Comparison of ENCODE assay signal across 8 mouse cellular contexts in genomic region chr11:60878675-60879294, GRCm38 (mm10). TPM values are rescaled to one million over a fixed set of nuclear protein-coding genes. Genes with fewer than 3 reads are reported as not detected.
DNase-seq lines count a peak whose midpoint lies in the region; ATAC-seq and TF ChIP-seq lines count a peak whose summit lies in the region.

Gene Tmem11 (minus strand): TSS chr11:60879272.

- peak within 1 kb of the TSS; percentile 73 for H3K4me2 ChIP-seq in forebrain, embryonic 12.5 days
- peak within 1 kb of the TSS; percentile 77 for H3K4me2 ChIP-seq in heart, postnatal 0 days (ENCODE audit: low read depth, low read length)
- H3K4me2 ChIP-seq in liver, embryonic 16.5 days (ENCODE audit: low read depth, low read length), result peak within 1 kb of the TSS; percentile 88
- H3K4me2 ChIP-seq in neural tube, embryonic 13.5 days, result peak within 1 kb of the TSS; percentile 83

- peak; percentile 89 for TF ChIP-seq POLR2A in testis, adult 2 months (IDR thresholded peaks at IDR 0.05; ENCODE audit: control insufficient read depth, low read depth, low read length)

- H3K36me3 ChIP-seq in E14TG2a.4 (ENCODE audit: insufficient read depth, low read length), result peaks cover 47% of the 10 kb centered on the region
- peaks cover 14% of the 10 kb centered on the region; the same call in 1 of the 2 replicates for H3K36me3 ChIP-seq in forebrain, embryonic 12.5 days (replicated peaks)
- H3K36me3 ChIP-seq in heart, postnatal 0 days (replicated peaks; ENCODE audit: control insufficient read depth, insufficient read depth, low read length), result no peaks in the 10 kb centered on the region
- no peaks in the 10 kb centered on the region for H3K36me3 ChIP-seq in liver, embryonic 16.5 days (ENCODE audit: control insufficient read depth, insufficient read depth)
- no peaks in the 10 kb centered on the region for H3K36me3 ChIP-seq in neural tube, embryonic 13.5 days
- H3K36me3 ChIP-seq in testis, adult 2 months (ENCODE audit: control insufficient read depth, insufficient read depth, low read length), result peaks cover 1% of the 10 kb centered on the region; the same call in 1 of the 2 replicates

- WGBS in forebrain, embryonic 12.5 days, result under 1% methylated on average over 62 of the region's 62 CpGs
- WGBS in heart, postnatal 0 days, result 2% methylated on average over 45 of the region's 62 CpGs
- under 1% methylated on average over 62 of the region's 62 CpGs for WGBS in liver, embryonic 16.5 days (ENCODE audit: insufficient replicate concordance)
- WGBS in neural tube, embryonic 13.5 days, result under 1% methylated on average over 62 of the region's 62 CpGs

- H3K9ac ChIP-seq in forebrain, embryonic 12.5 days, result peak within 1 kb of the TSS; percentile 90
- peak within 1 kb of the TSS; percentile 95 for H3K9ac ChIP-seq in heart, postnatal 0 days (replicated peaks; ENCODE audit: low read depth, low read length)
- H3K9ac ChIP-seq in liver, embryonic 16.5 days (ENCODE audit: low read depth, low read length), result peak within 1 kb of the TSS; percentile 92
- peak within 1 kb of the TSS; percentile 90 for H3K9ac ChIP-seq in neural tube, embryonic 13.5 days

- peak; percentile 99 for ATAC-seq in forebrain, embryonic 12.5 days (ENCODE audit: low FRiP score)
- ATAC-seq in heart, postnatal 0 days (ENCODE audit: insufficient read depth, low read depth), result peak; percentile 97
- ATAC-seq in liver, embryonic 16.5 days (ENCODE audit: low read depth), result peak; percentile 99
- ATAC-seq in neural tube, embryonic 13.5 days (ENCODE audit: low read depth), result peak; percentile 100

- H3K27ac ChIP-seq in forebrain, embryonic 12.5 days, result peak within 1 kb of the TSS; percentile 95
- peak within 1 kb of the TSS; percentile 98 for H3K27ac ChIP-seq in heart, postnatal 0 days (ENCODE audit: low read depth)
- peak within 1 kb of the TSS; percentile 90 for H3K27ac ChIP-seq in liver, embryonic 16.5 days (ENCODE audit: low read length)
- H3K27ac ChIP-seq in neural tube, embryonic 13.5 days (replicated peaks), result peak within 1 kb of the TSS; percentile 92
- peak within 1 kb of the TSS; percentile 95 for H3K27ac ChIP-seq in testis, adult 2 months (ENCODE audit: control insufficient read depth, insufficient read depth, low read depth, low read length)

- no peak for TF ChIP-seq CTCF in E14TG2a.4 (conservative IDR thresholded peaks at IDR 0.05; ENCODE audit: low read length)
- no peak for TF ChIP-seq CTCF in heart, postnatal 0 days (IDR thresholded peaks at IDR 0.05; ENCODE audit: low read depth)
- no peak for TF ChIP-seq CTCF in testis, adult 2 months (IDR thresholded peaks at IDR 0.05; ENCODE audit: control insufficient read depth, insufficient read depth, insufficient replicate concordance, low read depth, low read length)

- DNase-seq in c-Kit-positive CD71-positive TER-119-positive erythroid progenitor cells, embryonic 14.5 days (ENCODE audit: low spot score), result peak; percentile 92
- DNase-seq in heart, postnatal 0 days (ENCODE audit: low spot score), result peak; percentile 99
- peak; percentile 96 to 98 for DNase-seq in kidney, postnatal 4 days

- no peaks in the 10 kb centered on the region for H3K9me3 ChIP-seq in E14TG2a.4 (ENCODE audit: low read length)
- no peaks in the 10 kb centered on the region for H3K9me3 ChIP-seq in forebrain, embryonic 12.5 days
- no peaks in the 10 kb centered on the region for H3K9me3 ChIP-seq in heart, postnatal 0 days (replicated peaks; ENCODE audit: control insufficient read depth, low read length)
- no peaks in the 10 kb centered on the region for H3K9me3 ChIP-seq in liver, embryonic 16.5 days (replicated peaks; ENCODE audit: control insufficient read depth, low read length)
- H3K9me3 ChIP-seq in neural tube, embryonic 13.5 days, result no peaks in the 10 kb centered on the region

- peaks cover 53% of the 10 kb centered on the region for H3K4me1 ChIP-seq in E14TG2a.4 (replicated peaks; ENCODE audit: low read depth, low read length)
- H3K4me1 ChIP-seq in forebrain, embryonic 12.5 days, result peaks cover 40% of the 10 kb centered on the region
- H3K4me1 ChIP-seq in heart, postnatal 0 days (ENCODE audit: control insufficient read depth, insufficient read depth), result peaks cover 40% of the 10 kb centered on the region
- peaks cover 41% of the 10 kb centered on the region for H3K4me1 ChIP-seq in liver, embryonic 16.5 days (ENCODE audit: control insufficient read depth, low read depth, low read length)
- H3K4me1 ChIP-seq in neural tube, embryonic 13.5 days (replicated peaks), result peaks cover 53% of the 10 kb centered on the region
- peaks cover 14% of the 10 kb centered on the region for H3K4me1 ChIP-seq in testis, adult 2 months (ENCODE audit: control insufficient read depth, insufficient read depth, low read length)

- no peaks in the 10 kb centered on the region for H3K27me3 ChIP-seq in E14TG2a.4 (ENCODE audit: insufficient read depth, low read length)
- no peaks in the 10 kb centered on the region for H3K27me3 ChIP-seq in forebrain, embryonic 12.5 days
- no peaks in the 10 kb centered on the region for H3K27me3 ChIP-seq in heart, postnatal 0 days (ENCODE audit: control insufficient read depth, insufficient read depth, low read length)
- no peaks in the 10 kb centered on the region for H3K27me3 ChIP-seq in liver, embryonic 16.5 days (ENCODE audit: control insufficient read depth, insufficient read depth, low read depth, low read length)
- H3K27me3 ChIP-seq in neural tube, embryonic 13.5 days, result no peaks in the 10 kb centered on the region
- no peaks in the 10 kb centered on the region for H3K27me3 ChIP-seq in testis, adult 2 months (ENCODE audit: control insufficient read depth, insufficient read depth, low read length)

- peak within 1 kb of the TSS; percentile 98 for H3K4me3 ChIP-seq in E14TG2a.4 (replicated peaks; ENCODE audit: low read length)
- peak within 1 kb of the TSS; percentile 100 for H3K4me3 ChIP-seq in forebrain, embryonic 12.5 days (replicated peaks)
- H3K4me3 ChIP-seq in heart, postnatal 0 days (ENCODE audit: low read depth, low read length), result peak within 1 kb of the TSS; percentile 95
- H3K4me3 ChIP-seq in liver, embryonic 16.5 days (ENCODE audit: low read depth, low read length), result peak within 1 kb of the TSS; percentile 94
- H3K4me3 ChIP-seq in neural tube, embryonic 13.5 days, result peak within 1 kb of the TSS; percentile 96
- H3K4me3 ChIP-seq in testis, adult 2 months (ENCODE audit: control insufficient read depth, low read depth, low read length), result peak within 1 kb of the TSS; percentile 97

- no peak for TF ChIP-seq EP300 in heart, postnatal 0 days (IDR thresholded peaks at IDR 0.05; ENCODE audit: low read depth)

RNA-seq across cellular contexts. Expression of gene Tmem11, which starts in this region (rescaled TPM):
- polyA plus RNA-seq in forebrain, embryonic 12.5 days (2016; fragmentation: Nextera tagmentation; extraction: Ambion mirVana), result 49.6 and 52.1 TPM in 2 replicates
- 45.2 and 54.8 TPM in 2 replicates for total RNA-seq in heart, postnatal 0 days (2014; rRNA removed; ENCODE audit: low replicate concordance)
- polyA plus RNA-seq in heart, postnatal 0 days (2015; fragmentation: Nextera tagmentation; extraction: Ambion mirVana), result 56.2 and 58.6 TPM in 2 replicates
- polyA plus RNA-seq in liver, embryonic 16.5 days (2015; fragmentation: Nextera tagmentation; extraction: Ambion mirVana), result 23.2 and 23.4 TPM in 2 replicates
- 52.6 and 56.0 TPM in 2 replicates for polyA plus RNA-seq in neural tube, embryonic 13.5 days (2015; fragmentation: Nextera tagmentation; extraction: Ambion mirVana)
- polyA plus RNA-seq in testis, adult 2 months (2012; rRNA removed), result 15.6 TPM in 2 replicates

Comparison
In these comparisons a context has a peak if more than half of its experiments do, and no peak if none do; other contexts are left out.
1. Peak in every context shown above with its lines: DNase-seq, ATAC-seq, H3K4me3 ChIP-seq and H3K27ac ChIP-seq.